Mouse (Mus musculus): ENCODE data around the gene Pxk.

Pxk gene

DNA sequence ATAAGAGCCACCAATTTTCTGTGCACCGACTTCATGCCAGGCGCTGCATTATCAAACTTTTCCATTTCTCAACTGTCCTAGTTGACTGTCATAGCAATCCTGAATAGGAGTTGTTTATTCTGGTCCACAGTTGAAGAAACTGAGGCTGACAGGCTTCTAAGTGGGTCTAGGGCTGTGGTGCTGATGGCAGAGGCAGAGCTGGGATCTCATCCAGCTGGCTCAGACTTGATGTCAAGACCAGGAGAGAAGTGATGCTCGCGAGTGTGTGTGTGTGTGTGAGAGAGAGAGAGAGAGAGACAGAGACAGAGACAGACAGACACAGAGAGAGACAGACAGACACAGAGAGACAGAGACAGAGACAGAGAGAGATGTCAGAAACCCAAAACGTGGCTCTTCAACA, 102.8 kb downstream of the Pxk start:
- no peak for DNase-seq (ENCODE audit: low read depth, low spot score)

GRCm38 (mm10) chr14:8201715-8202114, 103.7 kb downstream of the Pxk start:
- DNase-seq (ENCODE audit: low read depth, low spot score): no peak

DNA sequence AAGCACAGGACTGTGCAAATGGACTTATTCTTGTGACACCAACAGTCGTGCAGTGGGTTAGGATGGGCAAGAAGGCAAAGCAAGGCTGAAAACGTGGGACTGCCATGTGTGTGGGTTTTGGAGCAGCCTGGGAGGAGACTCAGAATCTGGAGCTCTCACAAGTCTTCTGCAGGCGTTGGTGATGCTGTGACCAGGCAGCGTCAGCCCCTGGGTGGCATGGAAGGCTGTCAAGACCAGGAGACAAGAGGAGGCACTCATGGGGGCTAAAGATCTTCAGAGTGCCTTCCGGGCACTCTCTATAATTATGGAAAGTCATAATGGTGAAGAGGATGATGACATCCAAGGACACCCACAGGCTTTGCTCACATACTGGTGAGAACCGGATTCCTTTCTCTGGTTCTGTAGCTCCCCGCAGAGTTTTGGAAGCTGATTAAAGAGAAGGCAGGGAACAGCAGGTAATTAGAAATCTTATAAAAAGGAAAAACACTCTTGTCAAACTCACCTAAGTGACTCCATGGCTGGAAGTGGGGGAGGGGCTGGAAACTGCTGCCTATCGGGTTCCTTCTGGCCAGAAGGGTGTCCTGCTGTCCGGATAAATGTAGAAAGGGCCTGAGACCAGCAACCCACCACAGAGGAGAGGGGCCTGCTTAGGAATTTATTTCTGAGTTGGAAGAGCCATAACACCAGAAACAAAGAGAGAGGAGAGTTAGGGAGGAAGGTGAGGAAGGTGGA, 108.3 kb downstream of the Pxk start:
- no peak for DNase-seq (ENCODE audit: low read depth, low spot score)

GRCm38 (mm10) chr14:8207105-8207504, 109.1 kb downstream of the Pxk start:
- DNase-seq (ENCODE audit: low read depth, low spot score): no peak

DNA sequence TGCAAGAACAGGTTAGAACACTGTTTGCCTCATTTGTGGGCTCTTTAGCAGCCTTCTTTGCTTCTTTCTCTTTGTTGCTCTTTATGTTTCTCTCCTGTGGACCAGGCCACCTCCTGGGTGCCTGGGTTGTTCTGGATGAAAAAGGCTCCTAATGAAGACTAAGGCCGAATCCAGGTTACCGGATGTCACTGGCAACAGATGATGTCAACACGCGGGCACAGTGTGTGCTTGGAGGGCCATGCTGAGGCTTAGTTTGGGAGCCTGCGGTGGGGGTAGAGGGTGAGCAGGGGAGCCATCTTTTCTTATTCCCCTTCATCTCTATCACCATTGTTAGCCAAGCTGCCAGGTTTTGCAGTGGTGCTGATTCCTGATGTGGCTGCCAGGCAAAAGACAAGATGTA, 109.5 kb downstream of the Pxk start:
- DNase-seq (ENCODE audit: low read depth, low spot score): no peak

DNA sequence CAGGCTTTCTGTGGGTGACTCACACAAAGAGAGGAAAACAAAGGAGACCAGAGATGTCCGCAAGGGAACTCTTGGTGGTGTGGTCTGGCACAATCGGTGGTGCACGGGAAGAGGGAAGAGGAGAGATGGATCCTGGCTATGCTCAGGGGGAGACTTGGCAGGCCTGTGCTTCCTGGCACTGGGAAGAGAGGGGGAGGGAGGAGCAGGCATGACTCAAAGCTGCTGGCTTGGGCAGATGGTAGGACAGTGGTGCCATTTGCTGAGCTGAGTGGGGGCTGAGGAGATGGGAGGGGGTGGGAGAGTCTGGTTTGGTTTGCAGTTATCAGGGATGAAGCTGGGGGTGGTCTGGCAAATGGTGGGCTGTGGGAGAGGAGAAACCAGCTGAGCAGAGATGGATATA, 110.9 kb downstream of the Pxk start:
- DNase-seq (ENCODE audit: low read depth, low spot score): no peak

DNA sequence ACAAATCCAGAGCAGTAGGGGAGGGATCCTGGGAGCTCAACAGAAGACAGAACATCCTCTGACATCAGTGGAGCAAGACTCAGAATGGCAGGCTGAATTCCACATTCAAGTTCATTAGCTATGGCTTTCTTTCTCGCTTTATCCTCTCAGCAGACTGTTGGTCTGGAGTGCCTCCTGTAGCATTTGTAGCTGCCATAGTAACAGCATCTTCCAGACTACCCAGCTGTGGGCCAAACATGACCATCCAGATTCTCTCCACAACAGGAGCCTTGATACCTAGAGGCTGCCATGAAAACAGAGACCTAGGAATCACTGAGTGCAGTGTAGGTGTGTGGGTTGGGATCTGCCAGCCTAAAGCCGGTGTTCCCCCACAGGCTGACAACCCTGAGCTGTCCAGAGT, 111.9 kb downstream of the Pxk start:
- no peak for DNase-seq (ENCODE audit: low read depth, low spot score)

- DNase-seq (ENCODE audit: low read depth, low spot score): no peak
These were observed 115.0 kb downstream of the Pxk start for GRCm38 (mm10) chr14:8212996-8213395.

DNA sequence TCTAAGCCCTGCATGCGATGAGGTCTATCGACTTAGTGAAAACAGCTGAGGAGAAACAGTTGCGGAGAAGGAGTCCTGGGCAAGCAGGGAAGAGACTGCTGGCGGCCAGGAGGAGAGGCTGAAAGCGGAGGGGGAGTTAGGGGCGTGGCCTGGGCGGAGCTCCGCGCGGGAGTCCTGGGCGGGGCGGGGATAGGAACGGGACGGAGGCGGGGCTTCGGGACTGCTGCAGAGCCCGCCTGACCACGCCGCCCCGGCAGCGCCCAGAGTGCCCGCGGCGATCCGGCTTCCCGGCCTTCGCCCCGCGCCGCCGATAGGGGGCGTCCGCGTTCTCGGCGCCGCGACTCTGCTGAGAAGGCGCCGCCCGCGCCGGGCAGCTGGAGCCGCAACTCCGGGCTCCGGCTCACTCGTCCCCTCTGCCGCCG, 115.8 kb downstream of the Pxk start, which contains the start of gene Kctd6:
TSS of gene Kctd6 (plus strand) at position 338 of the 422 bp plus-strand sequence.
- peak; percentile 95 for DNase-seq (ENCODE audit: low read depth, low spot score)
